Mouse (Mus musculus) kidney, postnatal 0 days (tissue): ENCODE measurements at regions not wholly inside any gene's neighbourhood (a gene's known extent, or its start where the extent isn't known, plus 50 kb on each side); places are given as distances from the start of the nearest gene placed in this dataset.

Experiments
- ATAC-seq: fragments of 200-750 bp; cut with Nextera tagmentation; replicated peaks from 2 replicates; pipeline ENCODE4 v1.8.0; 2017; ENCODE audit warnings: low read depth, moderate number of reproducible peaks, moderate TSS enrichment, moderate library complexity; ENCODE audit not compliant: low FRiP score
- DNase-seq: peaks from one replicate; pipeline ENCODE4 v3.0.0-alpha.2; 2016; ENCODE audit warnings: low spot score
- H3K27ac ChIP-seq: fragments of 300-500 bp; sonication (generic); 2 replicates; pipeline ENCODE4 v1.5.1; 2014; ENCODE audit warnings: mild to moderate bottlenecking
- H3K27me3 ChIP-seq: fragments of 300-500 bp; sonication (generic); 2 replicates; pipeline ENCODE4 v1.6.1; 2014; ENCODE audit warnings: low read length, mixed read lengths; ENCODE audit not compliant: insufficient read depth
- H3K36me3 ChIP-seq: fragments of 300-500 bp; sonication (generic); 2 replicates; pipeline ENCODE4 v1.6.1; 2014; ENCODE audit warnings: low read length, mixed read lengths; ENCODE audit not compliant: insufficient read depth
- H3K4me1 ChIP-seq: fragments of 300-500 bp; sonication (generic); replicated peaks from 2 replicates; pipeline ENCODE4 v1.6.1; 2014; ENCODE audit warnings: antibody characterized with exemption, low read length, mixed read lengths; ENCODE audit not compliant: insufficient read depth
- H3K4me2 ChIP-seq: fragments of 300-500 bp; sonication (generic); 2 replicates; pipeline ENCODE4 v1.6.1; 2014; ENCODE audit warnings: mild to moderate bottlenecking, low read length, moderate library complexity, mixed read lengths
- H3K4me3 ChIP-seq: fragments of 300-500 bp; sonication (generic); replicated peaks from 2 replicates; pipeline ENCODE4 v1.5.1; 2014; ENCODE audit warnings: low read depth, low read length
- H3K9ac ChIP-seq: fragments of 300-500 bp; sonication (generic); 2 replicates; pipeline ENCODE4 v1.6.1; 2014; ENCODE audit warnings: low read depth, low read length
- H3K9me3 ChIP-seq: fragments of 300-500 bp; sonication (generic); replicated peaks from 2 replicates; pipeline ENCODE4 v1.6.1; 2016; ENCODE audit warnings: low read length, inconsistent platforms, mixed read lengths
- CTCF ChIP-seq: IDR thresholded peaks from 2 replicates; pipeline ENCODE4 v1.5.1; 2016; ENCODE audit warnings: antibody characterized with exemption, low read depth, mild to moderate bottlenecking, moderate library complexity
- WGBS: fragments of 180-500 bp; shearing (Covaris S2); extraction: QIAGEN DNeasy Blood & Tissue Kit; methylation state at CpG from one replicate; pipeline ENCODE4 v1.1.7; 2014; 5-methylcytosine and 5-hydroxymethylcytosine counted together

DNA sequence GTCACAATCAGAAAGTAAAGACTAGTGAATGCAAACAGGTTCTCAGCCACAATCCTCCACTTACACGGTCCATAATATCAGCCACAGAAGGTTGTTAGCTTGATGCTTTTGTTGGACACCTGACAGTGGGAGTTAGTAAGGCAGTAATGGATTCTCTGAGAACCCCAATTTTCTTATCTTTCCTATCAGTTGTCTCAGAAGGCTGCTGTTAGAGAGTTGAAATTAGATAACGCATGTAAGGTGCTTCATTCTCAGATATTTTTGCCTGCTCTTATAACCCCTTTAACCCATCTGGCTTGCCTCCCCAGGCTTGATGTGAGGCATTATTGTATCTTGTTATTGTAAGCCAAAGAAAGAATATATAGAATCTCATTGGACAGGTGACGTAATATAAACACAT lies 63.0 kb upstream of the Ube2e3 start:
- no peaks in the 10 kb centered on the region for H3K36me3 ChIP-seq
- ATAC-seq (no peak), DNase-seq (no peak)
- no peak overlapping the region for H3K4me3 ChIP-seq
- no peak for TF ChIP-seq CTCF
- no peak overlapping the region for H3K9ac ChIP-seq
- H3K27me3 ChIP-seq = no peaks in the 10 kb centered on the region
- no peak overlapping the region for H3K27ac ChIP-seq
- 93% methylated on average over 3 of the region's 3 CpGs for WGBS
- H3K9me3 ChIP-seq = no peaks in the 10 kb centered on the region
- H3K4me2 ChIP-seq = no peak overlapping the region
- no peaks in the 10 kb centered on the region for H3K4me1 ChIP-seq

DNA sequence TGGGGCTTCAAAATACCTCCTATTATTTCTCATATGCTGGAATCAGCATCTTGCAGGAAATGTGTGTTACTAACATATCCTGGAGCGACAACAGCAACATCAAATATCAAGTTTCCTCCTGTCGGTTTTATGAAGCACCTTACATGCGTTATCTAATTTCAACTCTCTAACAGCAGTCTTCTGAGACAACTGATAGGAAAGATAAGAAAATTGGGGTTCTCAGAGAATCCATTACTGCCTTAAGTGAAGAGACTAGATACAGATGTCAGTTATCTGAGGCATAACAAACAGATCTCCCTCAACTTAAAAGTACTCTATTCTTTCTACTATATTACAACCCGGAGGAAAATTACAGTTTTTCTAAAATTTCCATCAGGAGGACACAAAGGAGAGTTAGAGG lies 64.4 kb upstream of the Ube2e3 start:
- ATAC-seq = no peak
- no peak for DNase-seq
- no peak overlapping the region for H3K4me3 ChIP-seq
- H3K9me3 ChIP-seq = no peaks in the 10 kb centered on the region
- no peaks in the 10 kb centered on the region for H3K27me3 ChIP-seq
- no peaks in the 10 kb centered on the region for H3K36me3 ChIP-seq
- TF ChIP-seq CTCF = no peak
- no peak overlapping the region for H3K4me2 ChIP-seq
- H3K9ac ChIP-seq = no peak overlapping the region
- 59% methylated on average over 4 of the region's 4 CpGs for WGBS
- H3K4me1 ChIP-seq = no peaks in the 10 kb centered on the region
- H3K27ac ChIP-seq = no peak overlapping the region

DNA sequence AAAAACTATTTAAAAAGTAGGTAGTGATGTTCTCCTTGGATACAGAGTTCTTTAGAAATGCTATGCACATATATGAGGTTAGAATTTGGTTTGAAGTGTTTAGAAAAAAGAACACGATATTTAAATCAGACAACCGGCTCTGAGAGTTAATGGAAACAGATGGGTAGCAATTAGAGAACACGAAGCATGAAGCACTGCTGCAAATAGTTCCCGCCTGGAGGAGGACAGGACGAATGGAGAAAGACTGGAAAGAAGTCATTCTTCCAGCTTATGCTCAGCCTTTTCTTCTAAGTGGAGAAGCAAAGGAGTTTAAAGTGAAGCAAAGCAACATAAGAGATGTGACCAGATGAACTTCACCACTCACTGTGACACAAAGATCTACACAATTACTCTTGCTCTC lies 72.5 kb upstream of the Ube2e3 start:
- no peak overlapping the region for H3K27ac ChIP-seq
- DNase-seq (no peak), ATAC-seq (no peak)
- no peaks in the 10 kb centered on the region for H3K27me3 ChIP-seq
- no peaks in the 10 kb centered on the region for H3K9me3 ChIP-seq
- H3K4me2 ChIP-seq = no peak overlapping the region
- TF ChIP-seq CTCF = no peak
- no peak overlapping the region for H3K4me3 ChIP-seq
- no peaks in the 10 kb centered on the region for H3K4me1 ChIP-seq
- H3K9ac ChIP-seq = no peak overlapping the region
- WGBS = 67% methylated on average over 5 of the region's 5 CpGs
- H3K36me3 ChIP-seq = no peaks in the 10 kb centered on the region

DNA sequence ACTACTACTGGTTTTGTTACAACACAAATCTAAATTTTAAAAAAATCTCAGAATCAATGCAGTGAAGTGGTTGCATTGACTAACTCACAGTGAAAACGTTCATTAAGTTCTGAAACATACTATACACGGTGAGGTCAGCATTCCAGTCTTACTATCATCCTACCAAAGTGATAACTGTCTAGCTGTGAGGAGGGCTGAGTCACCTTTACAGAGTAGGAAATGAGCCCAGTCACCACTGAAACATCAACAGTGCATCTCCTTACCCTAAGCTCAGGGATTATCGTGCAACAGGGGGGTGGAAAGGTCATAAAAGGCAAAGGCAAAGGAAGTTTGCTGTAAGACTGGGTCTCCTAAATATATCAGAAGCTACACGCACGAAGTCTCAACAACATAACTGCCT lies 73.2 kb upstream of the Ube2e3 start:
- WGBS = 73% methylated on average over 5 of the region's 5 CpGs
- ATAC-seq (no peak), DNase-seq (no peak)
- Histone ChIP-seq H3K27ac (no peak overlapping the region), H3K4me2 (no peak overlapping the region), H3K4me3 (no peak overlapping the region), H3K27me3 (no peaks in the 10 kb centered on the region), H3K36me3 (no peaks in the 10 kb centered on the region), H3K9me3 (no peaks in the 10 kb centered on the region), H3K4me1 (no peaks in the 10 kb centered on the region), H3K9ac (no peak overlapping the region)
- no peak for TF ChIP-seq CTCF

DNA sequence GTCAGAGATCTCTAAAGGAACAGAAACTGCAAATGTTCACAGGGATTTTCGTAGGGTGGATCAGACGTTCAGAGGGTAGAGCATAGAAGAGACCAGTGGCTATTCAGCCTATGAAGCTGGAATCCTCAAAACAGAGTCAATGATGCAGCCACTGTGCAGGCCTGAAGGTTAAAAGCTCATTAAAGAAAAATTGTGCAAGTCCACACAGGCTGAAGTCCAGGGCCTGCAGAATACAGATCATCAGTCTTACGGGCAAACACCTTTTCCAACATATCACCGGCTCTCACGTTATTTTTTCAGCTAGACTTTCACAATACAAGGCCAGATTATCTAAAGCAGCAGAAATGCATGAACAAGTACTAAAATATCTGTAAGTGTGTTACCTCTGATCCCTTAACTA lies 78.8 kb upstream of the Ube2e3 start:
- ATAC-seq (no peak), DNase-seq (no peak)
- TF ChIP-seq CTCF = no peak
- Histone ChIP-seq H3K27ac (no peak overlapping the region), H3K9ac (no peak overlapping the region), H3K36me3 (no peaks in the 10 kb centered on the region), H3K4me2 (no peak overlapping the region), H3K4me3 (no peak overlapping the region), H3K27me3 (no peaks in the 10 kb centered on the region), H3K4me1 (no peaks in the 10 kb centered on the region), H3K9me3 (no peaks in the 10 kb centered on the region)
- 88% methylated on average over 5 of the region's 5 CpGs for WGBS

DNA sequence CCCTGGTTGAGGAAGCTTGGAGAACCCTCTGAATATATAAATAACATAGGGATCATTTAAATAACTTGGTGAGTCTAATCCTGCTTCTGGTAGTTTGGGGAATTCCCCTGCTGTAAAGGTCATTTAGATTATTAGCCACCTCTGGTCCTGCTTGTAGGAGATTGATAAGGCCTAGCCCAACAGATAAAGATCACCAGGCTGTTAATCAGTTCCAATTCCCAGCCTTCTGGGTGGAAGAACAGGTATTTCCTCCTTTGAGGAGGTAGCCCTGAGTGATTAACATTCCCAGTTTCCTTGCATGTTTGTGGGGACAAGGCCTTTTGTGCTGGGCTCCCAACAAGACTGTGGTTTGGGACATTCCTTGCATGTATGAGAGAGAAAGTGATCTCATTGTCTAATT lies 79.7 kb upstream of the Ube2e3 start:
- no peak for ATAC-seq

DNA sequence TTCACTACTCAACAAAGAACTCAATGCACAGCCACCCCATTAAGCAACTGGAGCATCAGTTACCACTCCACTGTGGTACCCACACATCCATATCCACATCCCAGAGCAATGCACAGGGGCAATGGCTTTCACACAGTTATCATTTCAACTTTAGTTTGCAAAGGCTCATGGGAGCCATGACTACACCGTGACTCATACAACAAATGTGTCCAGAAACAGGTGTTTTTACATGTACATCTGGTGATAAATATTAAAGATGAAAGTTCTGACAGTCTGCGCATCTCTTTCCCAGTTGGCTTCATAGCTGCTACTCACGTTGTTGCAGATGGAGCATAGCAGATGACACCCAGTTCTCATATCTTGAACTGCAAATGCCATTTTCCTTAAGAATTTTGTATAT lies 88.0 kb upstream of the Ube2e3 start:
- Histone ChIP-seq H3K4me3 (no peak overlapping the region), H3K9me3 (no peaks in the 10 kb centered on the region), H3K36me3 (no peaks in the 10 kb centered on the region), H3K27ac (no peak overlapping the region), H3K27me3 (no peaks in the 10 kb centered on the region), H3K4me2 (no peak overlapping the region), H3K9ac (no peak overlapping the region), H3K4me1 (no peaks in the 10 kb centered on the region)
- 88% methylated on average over 3 of the region's 3 CpGs for WGBS
- no peak for TF ChIP-seq CTCF
- DNase-seq (no peak), ATAC-seq (no peak)

More for the DNA sequence above, 79.7 kb upstream of the Ube2e3 start:
- DNase-seq = peak; percentile 7
- Histone ChIP-seq H3K27ac (no peak overlapping the region), H3K9me3 (no peaks in the 10 kb centered on the region), H3K9ac (no peak overlapping the region), H3K27me3 (no peaks in the 10 kb centered on the region), H3K4me3 (no peak overlapping the region), H3K4me2 (no peak overlapping the region), H3K4me1 (no peaks in the 10 kb centered on the region), H3K36me3 (no peaks in the 10 kb centered on the region)
- TF ChIP-seq CTCF = no peak
